Mouse (Mus musculus): Measurements from ENCODE around the gene Ppip5k2. TPM values are rescaled to one million over a fixed set of nuclear protein-coding genes. Genes with fewer than 3 reads are reported as not detected.

Ppip5k2 gene
- polyA plus RNA-seq, 1 experiment from 2014 or later: 36.5 TPM

- H3K27ac ChIP-seq (ENCODE audit: low read depth, low read length): peak within 1 kb of the TSS; percentile 82
- H3K27me3 ChIP-seq (replicated peaks; ENCODE audit: control insufficient read depth, insufficient read depth, low read length): no peaks in the 10 kb centered on the region
- no peaks in the 10 kb centered on the region for H3K9me3 ChIP-seq (ENCODE audit: control insufficient read depth, low read length)
- ATAC-seq (replicated peaks; ENCODE audit: low FRiP score) (peak; percentile 84), DNase-seq (ENCODE audit: low spot score) (peak; percentile 76)
- H3K9ac ChIP-seq (ENCODE audit: low read depth, low read length): peak within 1 kb of the TSS; percentile 95
- H3K4me1 ChIP-seq (replicated peaks; ENCODE audit: control insufficient read depth, insufficient read depth, low read length): peaks cover 3% of the 10 kb centered on the region; the same call in 1 of the 2 replicates
- H3K4me2 ChIP-seq: peak within 1 kb of the TSS; percentile 84
- H3K4me3 ChIP-seq (ENCODE audit: low read depth, low read length): peak within 1 kb of the TSS; percentile 92
- under 1% methylated on average over 104 of the region's 106 CpGs for WGBS
- no peaks in the 10 kb centered on the region; the same call in 1 of the 2 replicates for H3K36me3 ChIP-seq (ENCODE audit: control insufficient read depth, insufficient read depth, low read length)
Measured at GRCm38 (mm10) chr1:97661406-97662241, 108.6 kb downstream of the Ppip5k2 start, which contains the start of gene D1Ertd622e. TSS of gene D1Ertd622e (minus strand) at chr1:97662074.

- peak overlapping the region; percentile 82 for H3K27ac ChIP-seq (ENCODE audit: low read depth, low read length)
- WGBS: under 1% methylated on average over 88 of the region's 93 CpGs
- H3K4me2 ChIP-seq: peak overlapping the region; percentile 84
- no peaks in the 10 kb centered on the region; the same call in 1 of the 2 replicates for H3K36me3 ChIP-seq (ENCODE audit: control insufficient read depth, insufficient read depth, low read length)
- no peaks in the 10 kb centered on the region for H3K9me3 ChIP-seq (ENCODE audit: control insufficient read depth, low read length)
- peak overlapping the region; percentile 95 for H3K9ac ChIP-seq (ENCODE audit: low read depth, low read length)
- H3K27me3 ChIP-seq (replicated peaks; ENCODE audit: control insufficient read depth, insufficient read depth, low read length): no peaks in the 10 kb centered on the region
- peaks cover 7% of the 10 kb centered on the region; the same call in 1 of the 2 replicates for H3K4me1 ChIP-seq (replicated peaks; ENCODE audit: control insufficient read depth, insufficient read depth, low read length)
- peak; percentile 91 for ATAC-seq (replicated peaks; ENCODE audit: low FRiP score)
- DNase-seq (ENCODE audit: low spot score): peak; percentile 81
- H3K4me3 ChIP-seq (ENCODE audit: low read depth, low read length): peak overlapping the region; percentile 92
Measured at GRCm38 (mm10) chr1:97660687-97661405, 109.4 kb downstream of the Ppip5k2 start.

DNA sequence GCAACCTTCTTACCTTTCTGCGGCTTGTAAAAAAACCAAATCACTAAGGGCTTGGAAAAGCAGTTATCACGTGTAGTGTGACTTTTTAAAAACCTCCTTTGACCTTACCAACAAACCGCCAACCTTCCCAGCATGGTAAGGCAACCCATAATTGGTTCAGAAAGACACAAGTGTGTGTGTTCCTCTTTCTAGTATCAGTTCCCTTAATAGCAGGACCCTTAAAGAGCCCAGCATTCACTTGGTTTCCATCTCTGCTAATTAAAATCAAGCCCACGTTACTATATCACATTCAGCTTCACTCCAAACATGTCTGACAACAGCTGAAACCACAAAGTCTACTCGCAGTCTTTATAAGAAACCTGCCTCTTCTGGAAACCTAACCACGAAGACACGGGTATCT, 110.8 kb downstream of the Ppip5k2 start:
- Histone ChIP-seq H3K9ac (ENCODE audit: low read depth, low read length) (peak overlapping the region; percentile 95; the same call in 1 of the 2 replicates), H3K4me3 (ENCODE audit: low read depth, low read length) (peak overlapping the region; percentile 92), H3K27ac (ENCODE audit: low read depth, low read length) (no peak overlapping the region), H3K9me3 (ENCODE audit: control insufficient read depth, low read length) (no peaks in the 10 kb centered on the region), H3K36me3 (ENCODE audit: control insufficient read depth, insufficient read depth, low read length) (no peaks in the 10 kb centered on the region; the same call in 1 of the 2 replicates), H3K4me1 (replicated peaks; ENCODE audit: control insufficient read depth, insufficient read depth, low read length) (peaks cover 10% of the 10 kb centered on the region; the same call in 1 of the 2 replicates), H3K27me3 (replicated peaks; ENCODE audit: control insufficient read depth, insufficient read depth, low read length) (no peaks in the 10 kb centered on the region), H3K4me2 (peak overlapping the region; percentile 84)
- WGBS: 49% methylated on average over 7 of the region's 7 CpGs
- no peak for ATAC-seq (replicated peaks; ENCODE audit: low FRiP score)
- no peak for DNase-seq (ENCODE audit: low spot score)

DNA sequence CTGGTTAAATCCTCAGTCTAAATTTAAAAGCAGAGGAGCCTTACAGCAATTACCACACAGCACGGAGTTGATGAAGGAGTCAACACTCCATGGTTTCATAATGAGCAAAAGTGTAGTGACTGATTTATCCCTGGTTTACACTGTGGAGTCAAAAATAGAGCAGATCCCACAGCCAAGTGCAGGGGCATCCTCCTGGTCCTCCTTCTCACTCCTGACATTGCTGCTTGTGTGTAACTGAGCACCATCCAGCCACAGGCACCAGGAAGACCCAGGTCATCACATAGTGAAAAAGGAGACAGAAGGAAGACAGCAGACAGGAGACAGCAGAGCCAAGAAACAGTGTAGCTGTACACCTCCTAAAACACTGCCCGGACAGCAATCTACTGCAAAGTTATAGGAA, 112.4 kb downstream of the Ppip5k2 start:
- Histone ChIP-seq H3K27me3 (replicated peaks; ENCODE audit: control insufficient read depth, insufficient read depth, low read length) (no peaks in the 10 kb centered on the region), H3K9me3 (ENCODE audit: control insufficient read depth, low read length) (no peaks in the 10 kb centered on the region), H3K36me3 (ENCODE audit: control insufficient read depth, insufficient read depth, low read length) (no peaks in the 10 kb centered on the region; the same call in 1 of the 2 replicates), H3K27ac (ENCODE audit: low read depth, low read length) (no peak overlapping the region), H3K4me2 (peak overlapping the region; percentile 33; the same call in 1 of the 2 replicates), H3K4me1 (replicated peaks; ENCODE audit: control insufficient read depth, insufficient read depth, low read length) (peaks cover 10% of the 10 kb centered on the region; the same call in 1 of the 2 replicates), H3K9ac (ENCODE audit: low read depth, low read length) (no peak overlapping the region), H3K4me3 (ENCODE audit: low read depth, low read length) (no peak overlapping the region)
- ATAC-seq (replicated peaks; ENCODE audit: low FRiP score): no peak
- WGBS: 84% methylated on average over 2 of the region's 2 CpGs
- no peak for DNase-seq (ENCODE audit: low spot score)

- H3K4me1 ChIP-seq (replicated peaks; ENCODE audit: control insufficient read depth, insufficient read depth, low read length): peaks cover 10% of the 10 kb centered on the region; the same call in 1 of the 2 replicates
- H3K9ac ChIP-seq (ENCODE audit: low read depth, low read length): no peak overlapping the region
- no peak for DNase-seq (ENCODE audit: low spot score)
- H3K4me3 ChIP-seq (ENCODE audit: low read depth, low read length): no peak overlapping the region
- H3K9me3 ChIP-seq (ENCODE audit: control insufficient read depth, low read length): no peaks in the 10 kb centered on the region
- 66% methylated on average over 2 of the region's 2 CpGs for WGBS
- ATAC-seq (replicated peaks; ENCODE audit: low FRiP score): no peak
- no peaks in the 10 kb centered on the region for H3K27me3 ChIP-seq (replicated peaks; ENCODE audit: control insufficient read depth, insufficient read depth, low read length)
- H3K27ac ChIP-seq (ENCODE audit: low read depth, low read length): no peak overlapping the region
- H3K4me2 ChIP-seq: no peak overlapping the region
- H3K36me3 ChIP-seq (ENCODE audit: control insufficient read depth, insufficient read depth, low read length): no peaks in the 10 kb centered on the region; the same call in 1 of the 2 replicates
Measured at GRCm38 (mm10) chr1:97657201-97657600, 113.0 kb downstream of the Ppip5k2 start.

Other genes starting within 250 kb of the Ppip5k2 start
- 37.8 and 43.3 TPM in 2 replicates for gene D1Ertd622e, start 108.3 kb downstream of the Ppip5k2 start, polyA plus RNA-seq (2014; fragmentation: Nextera tagmentation; extraction: Ambion mirVana)
- gene Gin1, start 239 bp downstream of the Ppip5k2 start, polyA plus RNA-seq (2014; fragmentation: Nextera tagmentation; extraction: Ambion mirVana): 19.6 and 21.7 TPM in 2 replicates

Measured in liver, embryonic 11.5 days (tissue).